Mouse (Mus musculus): Measurements from ENCODE around the gene Gm29776.

DNA sequence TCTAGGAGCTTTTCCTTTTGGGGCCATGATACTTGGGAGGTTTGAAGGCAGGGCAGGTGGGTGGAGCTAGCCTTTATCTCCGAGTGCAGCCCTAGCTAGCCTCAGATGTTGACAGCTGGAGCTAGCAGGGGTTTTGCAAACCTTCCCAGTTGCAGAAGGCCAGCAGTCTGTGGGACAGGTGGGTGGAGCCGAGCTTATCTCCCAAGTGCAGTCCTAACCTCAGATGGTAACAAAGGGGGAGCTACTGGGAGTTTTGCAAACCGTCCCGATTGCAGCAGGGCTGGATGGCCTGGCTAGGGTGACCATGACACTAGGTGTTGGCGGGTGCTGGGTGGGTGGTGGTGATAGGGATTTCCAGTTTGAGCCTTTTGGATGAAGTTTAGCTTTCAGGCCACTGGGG, 7.2 kb upstream of the Gm29776 start:
- TF ChIP-seq POLR2A (IDR thresholded peaks at IDR 0.05; ENCODE audit: borderline replicate concordance, control insufficient read depth, low read depth, low read length) (no peak), CTCF (IDR thresholded peaks at IDR 0.05; ENCODE audit: control insufficient read depth, insufficient read depth, low read length) (no peak)
